Mouse (Mus musculus) liver, embryonic 13.5 days (tissue): ENCODE data around the gene Rbpj. TPM values are rescaled to one million over a fixed set of nuclear protein-coding genes. Genes with fewer than 3 reads are reported as not detected.

Experiments used
- ATAC-seq: fragments of 200-750 bp; cut with Nextera tagmentation; 2 replicates; pipeline ENCODE4 v1.8.0; 2017; ENCODE audit warnings: low read depth, mild to moderate bottlenecking, moderate number of reproducible peaks, moderate library complexity
- DNase-seq: peaks from one replicate; pipeline ENCODE4 v3.0.0; 2022
- H3K27ac ChIP-seq: fragments of 300-500 bp; sonication (generic); 2 replicates; pipeline ENCODE4 v1.5.1; 2015; ENCODE audit warnings: moderate library complexity, mild to moderate bottlenecking, inconsistent platforms
- H3K27me3 ChIP-seq: fragments of 300-500 bp; sonication (generic); 2 replicates; pipeline ENCODE4 v1.6.1; 2015; ENCODE audit warnings: mild to moderate bottlenecking, inconsistent platforms
- H3K36me3 ChIP-seq: fragments of 300-500 bp; sonication (generic); 2 replicates; pipeline ENCODE4 v1.6.1; 2015; ENCODE audit warnings: mild to moderate bottlenecking, inconsistent platforms
- H3K4me1 ChIP-seq: fragments of 300-500 bp; sonication (generic); replicated peaks from 2 replicates; pipeline ENCODE4 v1.6.1; 2015; ENCODE audit warnings: inconsistent platforms
- H3K4me2 ChIP-seq: fragments of 300-500 bp; sonication (generic); 2 replicates; pipeline ENCODE4 v1.6.1; 2015; ENCODE audit warnings: inconsistent platforms, mild to moderate bottlenecking, moderate library complexity
- H3K4me3 ChIP-seq: fragments of 300-500 bp; sonication (generic); replicated peaks from 2 replicates; pipeline ENCODE4 v1.5.1; 2015; ENCODE audit warnings: mild to moderate bottlenecking, inconsistent platforms
- H3K9ac ChIP-seq: fragments of 300-500 bp; sonication (generic); 2 replicates; pipeline ENCODE4 v1.6.1; 2015; ENCODE audit warnings: mild to moderate bottlenecking, inconsistent platforms
- H3K9me3 ChIP-seq: fragments of 300-500 bp; sonication (generic); replicated peaks from 2 replicates; pipeline ENCODE4 v1.6.1; 2016; ENCODE audit warnings: inconsistent platforms
- WGBS: fragments of 180-500 bp; shearing (Covaris S2); methylation state at CpG from one replicate; pipeline ENCODE4 v1.1.7; 2015; ENCODE audit not compliant: insufficient replicate concordance; 5-methylcytosine and 5-hydroxymethylcytosine counted together
- polyA plus RNA-seq: library from polyadenylated mRNA; unstranded; fragments of >200 nt; fragmentation: Nextera tagmentation; extraction: Ambion mirVana; gene quantifications from 2 replicates; pipeline ENCODE4 v1.2.1, GENCODE M21; 2015

Gene Rbpj
- polyA plus RNA-seq, 1 experiment from 2014 or later, result 7.4 TPM

DNA sequence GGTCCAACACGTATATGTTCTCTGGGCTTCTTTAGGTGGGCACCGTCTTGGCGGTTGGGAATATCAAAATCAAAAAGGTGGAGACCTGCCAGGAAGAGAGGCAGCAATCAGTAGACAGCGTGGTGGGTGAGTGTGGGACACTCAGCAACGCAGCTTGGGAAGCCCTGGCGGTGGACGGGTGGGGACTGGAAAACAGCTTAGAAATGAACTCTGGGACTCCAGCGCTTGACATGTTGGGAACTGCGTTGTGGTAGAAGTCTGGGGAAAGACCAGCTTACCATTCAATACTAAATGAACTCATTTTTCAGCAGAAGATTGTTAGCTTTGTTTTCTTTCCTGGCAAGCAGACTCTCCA lies 3.8 kb downstream of the Rbpj start:
- Histone ChIP-seq H3K4me2 (peak overlapping the region; percentile 33), H3K4me3 (no peak overlapping the region), H3K27me3 (peaks cover 2% of the 10 kb centered on the region; the same call in 1 of the 2 replicates), H3K9ac (no peak overlapping the region), H3K36me3 (no peaks in the 10 kb centered on the region), H3K4me1 (no peaks in the 10 kb centered on the region), H3K27ac (no peak overlapping the region), H3K9me3 (no peaks in the 10 kb centered on the region)
- no peak for DNase-seq
- 46% methylated on average over 9 of the region's 9 CpGs for WGBS
- ATAC-seq, result no peak

DNA sequence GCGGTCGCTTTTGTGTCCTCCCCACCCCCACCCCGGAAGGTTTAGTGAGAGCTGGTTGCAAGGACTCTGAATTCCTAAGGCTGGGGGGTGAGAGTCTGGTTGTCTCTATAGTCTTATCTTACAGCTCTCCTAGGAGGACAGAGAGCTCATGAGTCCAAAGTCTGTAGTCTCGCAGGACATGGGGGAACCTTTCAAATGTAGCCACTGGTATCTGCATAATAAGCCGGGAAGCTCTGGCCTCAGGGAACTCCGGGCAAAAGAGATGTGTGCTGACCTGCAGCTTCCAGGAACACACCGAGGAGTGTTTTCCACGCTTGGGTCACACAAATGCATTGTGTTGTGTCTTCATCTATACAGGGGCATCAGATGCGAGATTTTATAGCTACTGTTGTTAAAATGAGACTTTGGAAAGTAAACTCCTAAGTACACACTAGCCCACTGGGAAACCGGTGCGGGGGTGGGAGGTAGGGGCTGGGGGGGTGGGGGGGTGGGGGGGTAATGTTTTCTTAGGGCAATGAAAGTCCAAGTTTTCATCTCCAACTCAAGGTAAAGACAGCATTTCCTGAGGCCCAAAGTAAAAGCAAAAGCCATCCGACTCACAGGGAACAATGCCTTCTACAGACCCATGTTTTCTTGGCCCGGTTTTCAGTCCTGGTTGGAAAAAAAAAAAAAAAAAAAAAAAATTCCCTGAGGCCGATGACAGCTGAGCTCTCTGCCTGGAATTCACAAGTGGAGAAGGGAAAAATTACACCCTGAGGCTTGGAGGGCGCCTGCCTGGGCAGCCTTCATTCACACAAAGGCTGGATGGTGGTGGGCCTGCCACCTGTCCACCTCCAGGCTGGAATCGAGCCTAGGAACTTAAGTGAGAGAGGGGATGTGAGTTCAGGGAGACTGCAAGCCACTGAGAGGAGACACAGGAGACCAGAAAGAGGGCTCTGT lies 4.5 kb downstream of the Rbpj start:
- WGBS, result 37% methylated on average over 16 of the region's 16 CpGs
- H3K27ac ChIP-seq, result no peak overlapping the region
- H3K4me3 ChIP-seq, result no peak overlapping the region

GRCm38 (mm10) chr5:53472485-53472884 lies 6.5 kb downstream of the Rbpj start:
- 74% methylated on average over 11 of the region's 11 CpGs for WGBS
- H3K36me3 ChIP-seq, result no peaks in the 10 kb centered on the region
- no peaks in the 10 kb centered on the region for H3K9me3 ChIP-seq
- H3K9ac ChIP-seq, result no peak overlapping the region
- H3K4me2 ChIP-seq, result no peak overlapping the region
- peaks cover 2% of the 10 kb centered on the region; the same call in 1 of the 2 replicates for H3K27me3 ChIP-seq
- H3K4me1 ChIP-seq, result no peaks in the 10 kb centered on the region
- no peak for DNase-seq
- H3K27ac ChIP-seq, result no peak overlapping the region
- H3K4me3 ChIP-seq, result no peak overlapping the region
- ATAC-seq, result no peak

More for the DNA sequence above, 4.5 kb downstream of the Rbpj start:
- peaks cover 2% of the 10 kb centered on the region; the same call in 1 of the 2 replicates for H3K27me3 ChIP-seq
- no peak for ATAC-seq
- no peak overlapping the region for H3K9ac ChIP-seq
- H3K9me3 ChIP-seq, result no peaks in the 10 kb centered on the region
- no peaks in the 10 kb centered on the region for H3K36me3 ChIP-seq
- peak overlapping the region; percentile 33 for H3K4me2 ChIP-seq
- no peak for DNase-seq
- H3K4me1 ChIP-seq, result no peaks in the 10 kb centered on the region

- H3K27ac ChIP-seq, result no peak overlapping the region
- no peak for ATAC-seq
- WGBS, result 65% methylated on average over 6 of the region's 6 CpGs
Measured at GRCm38 (mm10) chr5:53479161-53479560, 13.2 kb downstream of the Rbpj start.

DNA sequence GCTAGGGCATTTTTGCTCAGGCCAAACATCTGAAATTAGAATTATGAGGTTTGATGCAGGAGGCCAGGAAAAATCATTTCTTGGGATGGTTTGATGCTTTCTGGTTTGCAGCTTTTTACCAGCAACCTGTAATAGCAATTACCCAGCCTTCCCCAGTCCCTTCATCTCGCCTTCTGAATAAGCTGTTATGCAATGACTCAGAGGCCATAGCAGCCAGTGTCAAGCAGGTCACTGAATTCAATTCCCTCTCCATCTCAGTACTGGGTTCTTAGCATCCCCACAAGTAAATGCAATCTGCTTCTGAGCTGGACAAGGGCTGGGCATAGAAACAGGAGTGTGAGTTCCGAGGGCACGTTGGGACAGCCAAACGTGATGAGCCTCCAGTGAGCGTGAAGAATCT lies 13.9 kb downstream of the Rbpj start:
- WGBS, result 70% methylated on average over 5 of the region's 5 CpGs
- no peak for DNase-seq
- no peak for ATAC-seq
- Histone ChIP-seq H3K27ac (no peak overlapping the region), H3K4me3 (no peak overlapping the region), H3K9me3 (no peaks in the 10 kb centered on the region), H3K4me2 (no peak overlapping the region), H3K36me3 (no peaks in the 10 kb centered on the region), H3K27me3 (no peaks in the 10 kb centered on the region), H3K4me1 (no peaks in the 10 kb centered on the region), H3K9ac (no peak overlapping the region)

More at GRCm38 (mm10) chr5:53479161-53479560, 13.2 kb downstream of the Rbpj start:
- Histone ChIP-seq H3K4me1 (no peaks in the 10 kb centered on the region), H3K9me3 (no peaks in the 10 kb centered on the region), H3K9ac (no peak overlapping the region), H3K27me3 (no peaks in the 10 kb centered on the region), H3K36me3 (no peaks in the 10 kb centered on the region), H3K4me3 (no peak overlapping the region), H3K4me2 (no peak overlapping the region)
- no peak for DNase-seq

GRCm38 (mm10) chr5:53481021-53481420 lies 15.1 kb downstream of the Rbpj start:
- H3K9ac ChIP-seq, result no peak overlapping the region
- no peak overlapping the region for H3K4me3 ChIP-seq
- H3K9me3 ChIP-seq, result no peaks in the 10 kb centered on the region
- H3K36me3 ChIP-seq, result no peaks in the 10 kb centered on the region
- WGBS, result 60% methylated on average over 2 of the region's 2 CpGs
- H3K4me2 ChIP-seq, result no peak overlapping the region
- DNase-seq (no peak), ATAC-seq (no peak)
- H3K4me1 ChIP-seq, result no peaks in the 10 kb centered on the region
- H3K27me3 ChIP-seq, result no peaks in the 10 kb centered on the region
- H3K27ac ChIP-seq, result no peak overlapping the region

DNA sequence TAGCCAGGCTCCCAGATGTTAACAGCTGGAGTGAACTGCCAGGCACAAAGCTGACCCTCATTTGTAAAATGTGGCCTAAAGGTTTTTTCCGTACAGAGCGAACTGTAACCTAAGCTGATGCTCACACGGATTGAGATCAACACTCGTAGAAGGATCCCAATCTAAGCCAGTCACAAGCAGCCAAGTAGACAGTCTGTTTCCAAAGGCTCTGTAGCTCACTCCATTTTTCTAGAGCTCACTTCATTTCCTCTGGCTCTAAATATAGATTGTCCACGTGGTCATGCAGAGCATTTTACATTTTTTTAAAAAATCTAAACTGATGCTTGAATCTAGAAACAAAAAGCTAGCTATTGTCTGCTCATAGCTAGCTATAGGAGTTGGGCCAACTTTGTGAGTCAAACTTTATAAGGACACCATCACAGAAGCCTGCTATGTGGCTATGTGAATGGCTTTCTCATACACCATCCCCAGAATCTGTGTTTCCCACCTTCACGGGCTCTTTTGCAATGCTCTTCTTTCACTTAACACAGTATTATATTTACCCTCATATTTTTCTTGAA lies 19.2 kb downstream of the Rbpj start:
- ATAC-seq (no peak), DNase-seq (no peak)
- no peak overlapping the region for H3K9ac ChIP-seq
- H3K27ac ChIP-seq, result no peak overlapping the region
- no peaks in the 10 kb centered on the region for H3K36me3 ChIP-seq
- no peaks in the 10 kb centered on the region for H3K9me3 ChIP-seq
- no peaks in the 10 kb centered on the region for H3K4me1 ChIP-seq
- H3K4me2 ChIP-seq, result no peak overlapping the region
- H3K4me3 ChIP-seq, result no peak overlapping the region
- 67% methylated on average over 6 of the region's 6 CpGs for WGBS
- H3K27me3 ChIP-seq, result no peaks in the 10 kb centered on the region

DNA sequence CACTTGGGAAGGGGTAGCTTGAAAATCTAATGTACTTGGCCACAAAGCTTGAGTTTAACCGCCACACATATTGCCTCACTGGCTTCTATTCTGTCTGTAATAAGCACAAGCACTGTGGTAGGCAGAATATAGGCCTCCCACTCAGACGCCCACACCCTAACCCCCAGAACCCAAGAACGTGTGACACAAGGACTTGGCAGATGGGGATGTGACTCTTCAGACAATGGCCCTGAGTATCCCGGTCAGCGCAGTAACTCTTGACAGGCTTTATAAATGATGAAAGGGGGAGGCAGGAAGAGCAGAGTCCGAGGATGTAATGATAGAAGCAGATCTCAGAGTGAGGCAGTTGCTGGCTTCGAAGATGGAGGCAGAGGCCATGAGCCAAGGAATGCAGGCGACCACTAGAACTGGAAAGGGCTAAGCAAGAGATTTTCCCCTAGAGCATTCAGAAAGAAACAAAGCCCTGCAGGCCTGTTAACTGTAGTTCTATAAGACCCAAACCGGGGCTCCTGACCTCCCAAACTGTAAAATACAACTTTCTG lies 20.1 kb downstream of the Rbpj start:
- Histone ChIP-seq H3K9me3 (no peaks in the 10 kb centered on the region), H3K27me3 (no peaks in the 10 kb centered on the region), H3K4me1 (no peaks in the 10 kb centered on the region), H3K9ac (no peak overlapping the region), H3K27ac (no peak overlapping the region), H3K4me2 (no peak overlapping the region), H3K4me3 (no peak overlapping the region), H3K36me3 (no peaks in the 10 kb centered on the region)
- 63% methylated on average over 9 of the region's 9 CpGs for WGBS
- DNase-seq, result no peak
- ATAC-seq, result no peak

DNA sequence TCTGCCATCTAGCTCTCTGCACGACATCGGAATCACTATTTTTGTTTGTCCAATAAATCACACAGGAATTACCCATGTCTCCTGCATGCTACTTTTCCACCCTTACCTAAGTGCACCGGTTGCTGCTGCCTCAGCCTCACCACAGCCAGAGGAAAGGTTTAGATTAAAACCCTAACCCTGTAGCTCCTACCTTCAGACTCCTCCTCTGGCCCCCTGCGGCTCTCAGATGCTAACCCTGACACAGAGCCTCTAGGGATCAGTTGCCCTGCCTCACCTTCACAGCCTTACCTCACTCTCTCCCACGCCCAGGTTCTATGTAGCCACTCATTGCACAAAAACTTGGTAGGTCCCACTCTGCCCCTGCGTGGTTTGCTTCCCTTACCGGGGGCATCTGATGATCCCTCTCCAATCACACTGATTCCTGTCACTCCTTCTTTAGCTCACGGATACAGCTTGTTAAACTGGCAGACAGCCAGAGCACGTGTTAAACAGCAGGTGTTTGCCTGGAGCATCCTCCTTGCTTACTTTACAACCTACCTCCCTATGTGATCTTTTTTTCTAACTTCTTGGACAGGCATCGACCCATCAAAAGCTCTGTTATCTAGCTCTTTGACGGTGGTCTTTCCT lies 21.1 kb downstream of the Rbpj start:
- H3K27me3 ChIP-seq, result no peaks in the 10 kb centered on the region
- 50% methylated on average over 11 of the region's 11 CpGs for WGBS
- H3K4me1 ChIP-seq, result no peaks in the 10 kb centered on the region
- no peak overlapping the region for H3K9ac ChIP-seq
- no peaks in the 10 kb centered on the region for H3K36me3 ChIP-seq
- ATAC-seq, result no peak
- H3K4me2 ChIP-seq, result no peak overlapping the region
- no peaks in the 10 kb centered on the region for H3K9me3 ChIP-seq
- H3K4me3 ChIP-seq, result no peak overlapping the region
- H3K27ac ChIP-seq, result no peak overlapping the region
- no peak for DNase-seq

DNA sequence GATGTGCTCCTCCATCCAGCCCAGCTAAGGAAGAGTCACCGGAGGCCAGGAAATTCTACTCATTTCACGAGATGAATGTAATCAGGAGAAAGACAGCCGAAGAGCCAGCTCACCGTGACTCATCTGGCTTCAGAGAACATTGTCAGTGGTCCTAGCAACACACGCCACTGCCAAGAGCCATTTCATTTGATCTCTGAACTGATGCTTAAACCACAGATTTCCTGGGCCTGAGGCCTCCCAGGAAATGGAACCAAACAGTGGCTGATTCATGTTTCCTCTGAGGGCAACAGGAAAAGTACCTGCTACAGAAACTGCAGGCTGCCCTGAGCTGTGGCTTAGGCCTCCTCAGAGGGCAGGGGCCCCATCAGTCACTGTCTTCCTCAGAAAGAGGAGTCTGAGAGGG lies 24.7 kb downstream of the Rbpj start:
- no peak overlapping the region for H3K4me2 ChIP-seq
- WGBS, result 16% methylated on average over 5 of the region's 5 CpGs
- ATAC-seq (no peak), DNase-seq (no peak)
- H3K9ac ChIP-seq, result no peak overlapping the region
- no peaks in the 10 kb centered on the region for H3K27me3 ChIP-seq
- H3K4me1 ChIP-seq, result no peaks in the 10 kb centered on the region
- H3K9me3 ChIP-seq, result no peaks in the 10 kb centered on the region
- H3K27ac ChIP-seq, result no peak overlapping the region
- H3K36me3 ChIP-seq, result no peaks in the 10 kb centered on the region
- H3K4me3 ChIP-seq, result no peak overlapping the region

DNA sequence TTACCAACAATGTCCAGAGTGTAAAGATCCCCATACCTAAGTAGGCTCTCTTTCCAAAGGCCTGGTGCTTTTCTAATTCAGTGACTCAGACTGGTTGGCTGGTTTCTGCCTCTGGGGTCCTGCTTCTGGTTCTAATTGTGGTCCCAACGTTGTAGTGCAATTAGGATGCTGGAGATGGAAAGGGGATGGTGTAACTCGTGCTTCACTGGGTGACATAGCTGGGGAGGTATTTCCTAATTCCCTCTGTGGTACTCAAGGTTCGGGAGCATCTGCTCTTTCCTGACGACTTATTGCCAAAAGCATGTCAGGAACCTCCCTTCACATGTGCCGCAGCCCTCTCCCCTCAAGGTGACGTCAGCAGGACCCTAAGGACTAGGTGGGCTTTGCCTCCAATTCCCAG lies 27.8 kb downstream of the Rbpj start:
- WGBS, result 48% methylated on average over 6 of the region's 6 CpGs
- no peaks in the 10 kb centered on the region for H3K36me3 ChIP-seq
- no peak overlapping the region for H3K4me3 ChIP-seq
- DNase-seq (no peak), ATAC-seq (no peak)
- no peaks in the 10 kb centered on the region for H3K27me3 ChIP-seq
- no peak overlapping the region for H3K4me2 ChIP-seq
- no peaks in the 10 kb centered on the region for H3K4me1 ChIP-seq
- H3K9ac ChIP-seq, result no peak overlapping the region
- no peaks in the 10 kb centered on the region for H3K9me3 ChIP-seq
- no peak overlapping the region for H3K27ac ChIP-seq
